Mouse (Mus musculus): ENCODE measurements around the gene Slit1. TPM values are rescaled to one million over a fixed set of nuclear protein-coding genes. Genes with fewer than 3 reads are reported as not detected.
A peak's percentile ranks its signal among the peaks of the same experiment; 100 is the strongest.

Slit1 gene
- polyA plus RNA-seq, 1 experiment from 2014 or later, result 1.1 TPM

DNA sequence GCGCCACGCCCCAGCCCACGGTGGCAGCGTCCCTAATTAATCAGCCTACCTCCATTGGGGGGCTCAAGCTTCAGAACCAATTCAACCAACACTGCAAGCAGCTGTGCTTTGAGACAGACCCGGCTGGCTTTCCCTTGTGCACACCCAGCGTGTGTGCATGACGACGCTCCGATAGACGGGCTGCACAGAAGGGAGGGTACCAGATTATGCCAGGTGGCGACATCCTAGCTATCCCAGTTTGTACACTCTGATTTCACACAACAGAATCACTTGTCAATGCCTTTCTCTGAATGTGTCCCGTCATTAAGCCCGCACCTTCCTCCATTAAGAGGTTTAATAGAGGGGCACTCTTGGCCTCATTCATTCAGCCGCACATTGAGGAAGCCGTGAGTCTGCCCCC is 11.3 kb upstream of the Slit1 start:
- no peaks in the 10 kb centered on the region for H3K36me3 ChIP-seq
- DNase-seq (ENCODE audit: low spot score), result no peak
- peaks cover 23% of the 10 kb centered on the region; the same call in 1 of the 2 replicates for H3K27me3 ChIP-seq (ENCODE audit: low read depth, poor library complexity, severe bottlenecking)
- H3K27ac ChIP-seq, result no peak overlapping the region
- 86% methylated on average over 15 of the region's 15 CpGs for WGBS
- H3K4me1 ChIP-seq, result peaks cover 5% of the 10 kb centered on the region; the same call in 1 of the 2 replicates
- no peaks in the 10 kb centered on the region for H3K9me3 ChIP-seq (replicated peaks)
- no peak overlapping the region for H3K4me3 ChIP-seq

DNA sequence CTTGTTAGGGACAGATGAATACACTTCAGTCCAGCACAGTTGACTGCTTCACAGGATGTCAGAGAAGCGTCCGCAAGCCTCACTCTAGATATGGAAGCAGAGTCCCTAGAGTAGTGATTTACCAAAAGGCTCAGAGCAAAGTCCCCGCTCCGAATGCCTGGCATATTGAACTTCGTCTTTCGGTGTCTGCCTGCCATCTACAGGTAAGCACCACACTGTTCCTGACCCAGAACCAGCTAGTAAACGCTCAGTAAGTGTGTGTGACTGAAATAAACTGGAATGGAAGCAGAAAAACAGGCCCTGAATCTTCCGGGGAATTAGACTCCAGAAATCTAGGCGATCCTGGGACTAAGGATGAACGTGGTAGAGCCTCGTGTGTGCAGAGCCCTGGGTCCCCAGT is 8.4 kb upstream of the Slit1 start:
- no peak overlapping the region for H3K27ac ChIP-seq
- H3K36me3 ChIP-seq, result no peaks in the 10 kb centered on the region
- peaks cover 35% of the 10 kb centered on the region for H3K27me3 ChIP-seq (ENCODE audit: low read depth, poor library complexity, severe bottlenecking)
- H3K4me3 ChIP-seq, result no peak overlapping the region
- no peak for DNase-seq (ENCODE audit: low spot score)
- H3K9me3 ChIP-seq (replicated peaks), result no peaks in the 10 kb centered on the region
- WGBS, result 75% methylated on average over 11 of the region's 11 CpGs
- H3K4me1 ChIP-seq, result peaks cover 7% of the 10 kb centered on the region

GRCm38 (mm10) chr19:41747436-41747835 is 4.0 kb upstream of the Slit1 start:
- H3K9me3 ChIP-seq (replicated peaks), result no peaks in the 10 kb centered on the region
- WGBS, result 94% methylated on average over 14 of the region's 14 CpGs
- no peak for DNase-seq (ENCODE audit: low spot score)
- no peaks in the 10 kb centered on the region for H3K36me3 ChIP-seq
- peaks cover 49% of the 10 kb centered on the region for H3K4me1 ChIP-seq
- no peak overlapping the region for H3K27ac ChIP-seq
- no peak overlapping the region for H3K4me3 ChIP-seq
- peaks cover 75% of the 10 kb centered on the region for H3K27me3 ChIP-seq (ENCODE audit: low read depth, poor library complexity, severe bottlenecking)

DNA sequence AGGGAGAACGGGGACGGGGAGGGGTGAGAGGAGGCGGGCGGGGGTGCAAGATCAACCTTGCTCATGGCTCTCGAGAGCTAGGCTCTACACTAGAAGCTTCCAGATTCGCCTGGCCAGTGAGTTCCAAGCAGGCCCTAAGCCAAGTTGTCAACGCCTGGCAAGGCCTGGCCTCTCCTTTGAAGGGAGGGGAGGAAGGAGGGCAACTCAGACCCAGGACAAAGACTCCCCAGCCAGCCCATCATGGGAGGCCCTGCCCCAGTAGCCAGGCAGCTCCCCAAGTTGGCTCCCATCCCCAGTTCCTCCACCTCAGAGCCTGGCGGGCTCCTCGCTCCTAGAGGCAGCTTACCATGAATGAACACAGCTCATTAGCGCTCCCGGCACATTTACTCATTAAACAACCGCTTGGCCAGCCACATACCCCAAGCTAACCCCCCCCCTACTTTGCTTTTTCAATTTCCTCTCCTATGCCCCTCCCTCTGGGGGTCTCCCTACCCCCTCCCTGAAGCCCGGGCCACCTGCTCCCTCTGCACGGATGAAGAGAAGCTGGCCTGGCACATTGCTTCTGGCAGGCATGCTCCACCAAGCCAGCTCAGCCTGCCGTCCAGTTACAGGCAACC is 2.6 kb upstream of the Slit1 start:
- Histone ChIP-seq H3K36me3 (no peaks in the 10 kb centered on the region), H3K27ac (0 out of 2 replicates have a peak overlapping the region, but pooled peaks have one; percentile 25), H3K9me3 (replicated peaks) (no peaks in the 10 kb centered on the region), H3K27me3 (ENCODE audit: low read depth, poor library complexity, severe bottlenecking) (peaks cover 80% of the 10 kb centered on the region), H3K4me3 (no peak overlapping the region), H3K4me1 (peaks cover 48% of the 10 kb centered on the region)
- WGBS, result 52% methylated on average over 15 of the region's 15 CpGs
- no peak for DNase-seq (ENCODE audit: low spot score)

GRCm38 (mm10) chr19:41738896-41739295 is 4.6 kb downstream of the Slit1 start:
- H3K4me3 ChIP-seq, result no peak overlapping the region
- DNase-seq (ENCODE audit: low spot score), result no peak
- no peaks in the 10 kb centered on the region for H3K36me3 ChIP-seq
- peaks cover 100% of the 10 kb centered on the region for H3K27me3 ChIP-seq (ENCODE audit: low read depth, poor library complexity, severe bottlenecking)
- 20% methylated on average over 4 of the region's 4 CpGs for WGBS
- no peaks in the 10 kb centered on the region for H3K9me3 ChIP-seq (replicated peaks)
- no peak overlapping the region for H3K27ac ChIP-seq
- H3K4me1 ChIP-seq, result peaks cover 46% of the 10 kb centered on the region

- DNase-seq (ENCODE audit: low spot score), result no peak
- no peaks in the 10 kb centered on the region for H3K9me3 ChIP-seq (replicated peaks)
- peak overlapping the region; percentile 2; the same call in 1 of the 2 replicates for H3K4me3 ChIP-seq
- no peaks in the 10 kb centered on the region for H3K36me3 ChIP-seq
- H3K27me3 ChIP-seq (ENCODE audit: low read depth, poor library complexity, severe bottlenecking), result peaks cover 100% of the 10 kb centered on the region
- peaks cover 41% of the 10 kb centered on the region for H3K4me1 ChIP-seq
- WGBS, result 8% methylated on average over 14 of the region's 14 CpGs
- no peak overlapping the region for H3K27ac ChIP-seq
Observed at GRCm38 (mm10) chr19:41738429-41738805, 5.0 kb downstream of the Slit1 start.

- H3K4me1 ChIP-seq, result peaks cover 35% of the 10 kb centered on the region
- no peak overlapping the region for H3K27ac ChIP-seq
- WGBS, result 2% methylated on average over 18 of the region's 18 CpGs
- no peaks in the 10 kb centered on the region for H3K36me3 ChIP-seq
- H3K4me3 ChIP-seq, result peak overlapping the region; percentile 2
- peaks cover 100% of the 10 kb centered on the region for H3K27me3 ChIP-seq (ENCODE audit: low read depth, poor library complexity, severe bottlenecking)
- peak; percentile 59 for DNase-seq (ENCODE audit: low spot score)
- no peaks in the 10 kb centered on the region for H3K9me3 ChIP-seq (replicated peaks)
Observed at GRCm38 (mm10) chr19:41737657-41738428, 5.6 kb downstream of the Slit1 start.

DNA sequence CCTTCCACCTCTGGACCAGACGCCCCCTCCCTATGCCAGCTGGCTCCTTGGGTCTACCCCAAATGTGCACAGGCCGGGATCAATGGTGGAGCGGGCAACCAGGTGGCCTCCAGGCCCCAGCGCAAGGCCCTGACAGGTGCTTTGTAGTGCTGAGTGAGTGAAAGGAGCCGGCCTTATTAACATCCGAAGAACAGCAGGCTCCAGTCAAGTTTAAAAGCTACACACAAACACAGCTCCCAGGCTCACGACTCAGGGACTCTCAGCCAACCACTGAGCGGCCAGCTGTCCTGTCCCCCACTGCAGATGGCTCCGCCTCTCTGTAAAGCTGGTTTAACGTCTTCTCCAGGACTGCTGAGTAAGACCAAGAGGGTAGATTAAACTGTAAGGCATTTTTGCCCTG is 8.8 kb downstream of the Slit1 start:
- H3K36me3 ChIP-seq, result no peaks in the 10 kb centered on the region
- H3K27me3 ChIP-seq (ENCODE audit: low read depth, poor library complexity, severe bottlenecking), result peaks cover 74% of the 10 kb centered on the region
- H3K4me3 ChIP-seq, result no peak overlapping the region
- WGBS, result 14% methylated on average over 10 of the region's 10 CpGs
- no peak for DNase-seq (ENCODE audit: low spot score)
- peaks cover 32% of the 10 kb centered on the region for H3K4me1 ChIP-seq
- no peak overlapping the region for H3K27ac ChIP-seq
- H3K9me3 ChIP-seq (replicated peaks), result no peaks in the 10 kb centered on the region

- Histone ChIP-seq H3K4me3 (no peak overlapping the region), H3K9me3 (replicated peaks) (no peaks in the 10 kb centered on the region), H3K36me3 (no peaks in the 10 kb centered on the region), H3K4me1 (peaks cover 16% of the 10 kb centered on the region), H3K27me3 (ENCODE audit: low read depth, poor library complexity, severe bottlenecking) (peaks cover 7% of the 10 kb centered on the region; the same call in 1 of the 2 replicates), H3K27ac (no peak overlapping the region)
- no peak for DNase-seq (ENCODE audit: low spot score)
- WGBS, result 71% methylated on average over 2 of the region's 2 CpGs
Observed at GRCm38 (mm10) chr19:41725491-41725890, 18.0 kb downstream of the Slit1 start.

- H3K4me3 ChIP-seq, result no peak overlapping the region
- H3K9me3 ChIP-seq (replicated peaks), result no peaks in the 10 kb centered on the region
- DNase-seq (ENCODE audit: low spot score), result peak; percentile 56
- WGBS, result 39% methylated on average over 9 of the region's 9 CpGs
- peaks cover 7% of the 10 kb centered on the region; the same call in 1 of the 2 replicates for H3K27me3 ChIP-seq (ENCODE audit: low read depth, poor library complexity, severe bottlenecking)
- peaks cover 16% of the 10 kb centered on the region for H3K4me1 ChIP-seq
- H3K27ac ChIP-seq, result no peak overlapping the region
- H3K36me3 ChIP-seq, result no peaks in the 10 kb centered on the region
Observed at GRCm38 (mm10) chr19:41724831-41725470, 18.5 kb downstream of the Slit1 start.

GRCm38 (mm10) chr19:41723337-41723736 is 20.1 kb downstream of the Slit1 start:
- Histone ChIP-seq H3K4me1 (peaks cover 27% of the 10 kb centered on the region), H3K36me3 (no peaks in the 10 kb centered on the region), H3K27me3 (ENCODE audit: low read depth, poor library complexity, severe bottlenecking) (peaks cover 17% of the 10 kb centered on the region; the same call in 1 of the 2 replicates), H3K9me3 (replicated peaks) (no peaks in the 10 kb centered on the region), H3K4me3 (no peak overlapping the region), H3K27ac (no peak overlapping the region)
- WGBS, result 9% methylated on average over 2 of the region's 2 CpGs
- no peak for DNase-seq (ENCODE audit: low spot score)

DNA sequence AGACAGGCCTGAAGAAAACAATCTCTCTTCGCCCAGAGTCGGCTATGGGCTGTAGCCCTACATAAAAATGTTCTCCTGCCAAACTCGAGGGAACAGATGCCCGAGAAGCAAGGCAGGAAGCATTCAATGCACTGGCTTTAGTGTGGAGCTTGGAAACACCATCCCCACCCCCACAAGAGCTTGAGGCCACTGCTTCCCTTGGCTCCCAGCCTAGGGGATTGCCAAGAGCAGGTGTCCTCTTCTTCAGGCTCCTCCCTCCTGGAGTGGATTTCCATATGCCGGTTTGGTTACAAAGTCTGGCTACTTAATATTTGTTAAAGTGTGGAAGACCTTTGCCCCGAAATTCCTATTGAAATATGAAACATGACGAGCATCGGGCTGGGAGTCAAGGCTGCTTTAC is 24.0 kb downstream of the Slit1 start:
- no peak overlapping the region for H3K4me3 ChIP-seq
- 78% methylated on average over 8 of the region's 8 CpGs for WGBS
- H3K27me3 ChIP-seq (ENCODE audit: low read depth, poor library complexity, severe bottlenecking), result peaks cover 44% of the 10 kb centered on the region
- peaks cover 55% of the 10 kb centered on the region for H3K4me1 ChIP-seq
- H3K36me3 ChIP-seq, result no peaks in the 10 kb centered on the region
- DNase-seq (ENCODE audit: low spot score), result no peak
- H3K27ac ChIP-seq, result no peak overlapping the region
- H3K9me3 ChIP-seq (replicated peaks), result no peaks in the 10 kb centered on the region
